Mouse (Mus musculus): ENCODE results near the gene Gm8300. TPM values are rescaled to one million over a fixed set of nuclear protein-coding genes. Genes with fewer than 3 reads are reported as not detected.
"Not testable (repeated sequence)": the region's sequence is repeated elsewhere in the genome, so short reads cannot be mapped to it uniquely, and the experiment has no call there.

The Gm8300 gene
- total and polyA plus RNA-seq, 2 experiments from 2014 or later, result not detected

- H3K4me1 ChIP-seq (ENCODE audit: insufficient read depth); H3K4me3 ChIP-seq (ENCODE audit: low read depth, low read length); H3K27ac ChIP-seq (ENCODE audit: low read depth, low read length); H3K9ac ChIP-seq; H3K27me3 ChIP-seq (ENCODE audit: insufficient read depth, low read length); H3K9me3 ChIP-seq (ENCODE audit: low read length); H3K4me2 ChIP-seq (ENCODE audit: low read depth); H3K36me3 ChIP-seq (ENCODE audit: insufficient read depth); ATAC-seq; DNase-seq: not testable (repeated sequence)
- 58% methylated on average over 3 of the region's 3 CpGs for WGBS
Observed at GRCm38 (mm10) chr12:87519616-87520015, 5.5 kb downstream of the Gm8300 start.

- H3K9ac ChIP-seq, result no peak overlapping the region
- TF ChIP-seq CTCF (IDR thresholded peaks at IDR 0.05; ENCODE audit: low read depth), result no peak
- H3K9me3 ChIP-seq (ENCODE audit: low read length), result no peaks in the 10 kb centered on the region
- no peaks in the 10 kb centered on the region for H3K36me3 ChIP-seq (ENCODE audit: insufficient read depth)
- H3K27me3 ChIP-seq (ENCODE audit: insufficient read depth, low read length), result no peaks in the 10 kb centered on the region
- H3K4me3 ChIP-seq (ENCODE audit: low read depth, low read length), result no peak overlapping the region
- DNase-seq (no peak), ATAC-seq (no peak)
- 86% methylated on average over 3 of the region's 3 CpGs for WGBS
- no peak overlapping the region for H3K4me2 ChIP-seq (ENCODE audit: low read depth)
- H3K4me1 ChIP-seq (ENCODE audit: insufficient read depth), result no peaks in the 10 kb centered on the region
- H3K27ac ChIP-seq (ENCODE audit: low read depth, low read length), result no peak overlapping the region
Observed at GRCm38 (mm10) chr12:87543927-87544326, 29.8 kb downstream of the Gm8300 start.

GRCm38 (mm10) chr12:87550628-87551027, 36.5 kb downstream of the Gm8300 start:
- not testable (repeated sequence) for H3K4me1 ChIP-seq (ENCODE audit: insufficient read depth); DNase-seq
- WGBS, result 60% methylated on average over 4 of the region's 4 CpGs

More at GRCm38 (mm10) chr12:87550628-87551027, 36.5 kb downstream of the Gm8300 start:
- not testable (repeated sequence) for H3K4me2 ChIP-seq (ENCODE audit: low read depth); H3K36me3 ChIP-seq (ENCODE audit: insufficient read depth); H3K27me3 ChIP-seq (ENCODE audit: insufficient read depth, low read length); ATAC-seq; H3K4me3 ChIP-seq (ENCODE audit: low read depth, low read length); H3K9ac ChIP-seq; H3K27ac ChIP-seq (ENCODE audit: low read depth, low read length); H3K9me3 ChIP-seq (ENCODE audit: low read length)

Other genes with a start within 250 kb of the Gm8300 start
- gene Vipas39, start 248.1 kb upstream of the Gm8300 start, total RNA-seq (2014; rRNA removed), result 77.6 and 79.4 TPM in 2 replicates
- gene Vipas39, start 248.1 kb upstream of the Gm8300 start, polyA plus RNA-seq (2015; fragmentation: Nextera tagmentation; extraction: Ambion mirVana), result 54.6 and 57.7 TPM in 2 replicates
- gene Ahsa1, start 247.8 kb upstream of the Gm8300 start, total RNA-seq (2014; rRNA removed), result 137 and 184 TPM in 2 replicates
- 171 and 187 TPM in 2 replicates for gene Ahsa1, start 247.8 kb upstream of the Gm8300 start, polyA plus RNA-seq (2015; fragmentation: Nextera tagmentation; extraction: Ambion mirVana)
- 0.69 and 1.1 TPM in 2 replicates for gene Ism2, start 214.6 kb upstream of the Gm8300 start, total RNA-seq (2014; rRNA removed)
- 0.88 and 1.8 TPM in 2 replicates for gene Ism2, start 214.6 kb upstream of the Gm8300 start, polyA plus RNA-seq (2015; fragmentation: Nextera tagmentation; extraction: Ambion mirVana)
- 53.5 and 69.2 TPM in 2 replicates for gene Sptlc2, start 126.0 kb upstream of the Gm8300 start, total RNA-seq (2014; rRNA removed)
- 73.1 and 84.9 TPM in 2 replicates for gene Sptlc2, start 126.0 kb upstream of the Gm8300 start, polyA plus RNA-seq (2015; fragmentation: Nextera tagmentation; extraction: Ambion mirVana)
- gene Slirp, start 70.4 kb upstream of the Gm8300 start, total RNA-seq (2014; rRNA removed), result 63.9 and 86.4 TPM in 2 replicates
- gene Slirp, start 70.4 kb upstream of the Gm8300 start, polyA plus RNA-seq (2015; fragmentation: Nextera tagmentation; extraction: Ambion mirVana), result 208 and 262 TPM in 2 replicates
- gene Alkbh1, start 70.3 kb upstream of the Gm8300 start, total RNA-seq (2014; rRNA removed), result 40.1 and 40.4 TPM in 2 replicates
- gene Alkbh1, start 70.3 kb upstream of the Gm8300 start, polyA plus RNA-seq (2015; fragmentation: Nextera tagmentation; extraction: Ambion mirVana), result 18.0 and 28.6 TPM in 2 replicates
- 72.2 and 79.6 TPM in 2 replicates for gene Snw1, start 42.0 kb upstream of the Gm8300 start, total RNA-seq (2014; rRNA removed)
- 95.6 and 109 TPM in 2 replicates for gene Snw1, start 42.0 kb upstream of the Gm8300 start, polyA plus RNA-seq (2015; fragmentation: Nextera tagmentation; extraction: Ambion mirVana)
- not detected in 2 replicates for gene Gm5788, start 19.6 kb upstream of the Gm8300 start, total RNA-seq (2014; rRNA removed)
- gene Gm5788, start 19.6 kb upstream of the Gm8300 start, polyA plus RNA-seq (2015; fragmentation: Nextera tagmentation; extraction: Ambion mirVana), result not detected in 2 replicates
- not detected in 2 replicates for gene Oog1, start 88.4 kb downstream of the Gm8300 start, total RNA-seq (2014; rRNA removed)
- gene Oog1, start 88.4 kb downstream of the Gm8300 start, polyA plus RNA-seq (2015; fragmentation: Nextera tagmentation; extraction: Ambion mirVana), result not detected in 2 replicates
- gene Gm4027, start 104.6 kb downstream of the Gm8300 start, total RNA-seq (2014; rRNA removed), result not detected in 2 replicates
- gene Gm4027, start 104.6 kb downstream of the Gm8300 start, polyA plus RNA-seq (2015; fragmentation: Nextera tagmentation; extraction: Ambion mirVana), result not detected in 2 replicates
- not detected in 2 replicates for gene Gm16381, start 130.3 kb downstream of the Gm8300 start, total RNA-seq (2014; rRNA removed)
- not detected in 2 replicates for gene Gm16381, start 130.3 kb downstream of the Gm8300 start, polyA plus RNA-seq (2015; fragmentation: Nextera tagmentation; extraction: Ambion mirVana)

All from forebrain, postnatal 0 days (tissue).